Mouse (Mus musculus) ZHBTc4 (cell line): ENCODE results near the gene Inafm1.
A peak's percentile ranks its signal among the peaks of the same experiment; 100 is the strongest.
"Not testable (repeated sequence)": the region's sequence is repeated elsewhere in the genome, so short reads cannot be mapped to it uniquely, and the experiment has no call there.

Experiments used
- DNase-seq: peaks from one replicate; pipeline ENCODE4 v3.0.0-alpha.2; 2011; ENCODE audit warnings: low read depth, low spot score

Inafm1 gene

GRCm38 (mm10) chr7:16263015-16263787 lies 10.2 kb downstream of the Inafm1 start:
- peak; percentile 88 for DNase-seq

GRCm38 (mm10) chr7:16261097-16261496 lies 12.3 kb downstream of the Inafm1 start:
- DNase-seq = no peak

GRCm38 (mm10) chr7:16259110-16259590 lies 14.3 kb downstream of the Inafm1 start, which contains the start of gene C5ar1:
Gene C5ar1 (minus strand): TSS chr7:16259540.
- DNase-seq = no peak

- DNase-seq = no peak
Observed at GRCm38 (mm10) chr7:16257830-16258229, 15.6 kb downstream of the Inafm1 start.

GRCm38 (mm10) chr7:16255963-16256362 lies 17.5 kb downstream of the Inafm1 start:
- not testable (repeated sequence) for DNase-seq

- DNase-seq = no peak
Observed at GRCm38 (mm10) chr7:16254195-16254594, 19.2 kb downstream of the Inafm1 start.

GRCm38 (mm10) chr7:16250687-16251086 lies 22.7 kb downstream of the Inafm1 start:
- no peak for DNase-seq

- no peak for DNase-seq
Observed at GRCm38 (mm10) chr7:16245958-16246357, 27.5 kb downstream of the Inafm1 start.

- no peak for DNase-seq
Observed at GRCm38 (mm10) chr7:16244067-16244466, 29.4 kb downstream of the Inafm1 start, which contains the start of gene C5ar2. Gene C5ar2 (minus strand): TSS chr7:16244154.

- DNase-seq = no peak
Observed at GRCm38 (mm10) chr7:16242198-16242597, 31.2 kb downstream of the Inafm1 start.

- peak; percentile 80 for DNase-seq
Observed at GRCm38 (mm10) chr7:16241787-16242186, 31.6 kb downstream of the Inafm1 start.

GRCm38 (mm10) chr7:16240978-16241303 lies 32.5 kb downstream of the Inafm1 start:
- DNase-seq = no peak

GRCm38 (mm10) chr7:16240281-16240977 lies 33.0 kb downstream of the Inafm1 start:
- DNase-seq = no peak

GRCm38 (mm10) chr7:16239554-16239997 lies 33.8 kb downstream of the Inafm1 start:
- no peak for DNase-seq

- peak; percentile 79 for DNase-seq
Observed at GRCm38 (mm10) chr7:16229869-16230268, 43.5 kb downstream of the Inafm1 start.
